Mouse (Mus musculus): ENCODE measurements around the gene Vps18. TPM values are rescaled to one million over a fixed set of nuclear protein-coding genes. Genes with fewer than 3 reads are reported as not detected.

The Vps18 gene
- polyA plus RNA-seq, 1 experiment from 2014 or later, result 33.6 TPM

GRCm38 (mm10) chr2:119281899-119282565 is 6.5 kb upstream of the Vps18 start:
- no peak for ATAC-seq
- no peak overlapping the region for H3K27ac ChIP-seq (ENCODE audit: low read length)
- no peaks in the 10 kb centered on the region for H3K4me1 ChIP-seq (replicated peaks; ENCODE audit: control insufficient read depth, insufficient read depth, low read length)
- no peak overlapping the region for H3K9ac ChIP-seq (replicated peaks; ENCODE audit: low read depth, low read length)
- H3K36me3 ChIP-seq (ENCODE audit: control insufficient read depth, insufficient read depth), result no peaks in the 10 kb centered on the region
- no peaks in the 10 kb centered on the region for H3K9me3 ChIP-seq (ENCODE audit: control insufficient read depth, low read length)
- no peak overlapping the region for H3K4me3 ChIP-seq (replicated peaks; ENCODE audit: low read length)
- no peaks in the 10 kb centered on the region for H3K27me3 ChIP-seq (replicated peaks; ENCODE audit: control insufficient read depth, insufficient read depth, low read length)
- 88% methylated on average over 7 of the region's 7 CpGs for WGBS
- H3K4me2 ChIP-seq (ENCODE audit: low read length), result no peak overlapping the region

GRCm38 (mm10) chr2:119287372-119287771 is 1.2 kb upstream of the Vps18 start:
- Histone ChIP-seq H3K27ac (ENCODE audit: low read length) (no peak overlapping the region), H3K36me3 (ENCODE audit: control insufficient read depth, insufficient read depth) (no peaks in the 10 kb centered on the region), H3K27me3 (replicated peaks; ENCODE audit: control insufficient read depth, insufficient read depth, low read length) (no peaks in the 10 kb centered on the region), H3K4me1 (replicated peaks; ENCODE audit: control insufficient read depth, insufficient read depth, low read length) (peaks cover 17% of the 10 kb centered on the region), H3K4me2 (ENCODE audit: low read length) (no peak overlapping the region), H3K4me3 (replicated peaks; ENCODE audit: low read length) (no peak overlapping the region), H3K9ac (replicated peaks; ENCODE audit: low read depth, low read length) (no peak overlapping the region), H3K9me3 (ENCODE audit: control insufficient read depth, low read length) (no peaks in the 10 kb centered on the region)
- no peak for ATAC-seq
- WGBS, result 89% methylated on average over 5 of the region's 5 CpGs

GRCm38 (mm10) chr2:119289014-119289416 is 475 bp downstream of the Vps18 start:
- no peaks in the 10 kb centered on the region for H3K9me3 ChIP-seq (ENCODE audit: control insufficient read depth, low read length)
- H3K4me2 ChIP-seq (ENCODE audit: low read length), result peak overlapping the region; percentile 83
- H3K36me3 ChIP-seq (ENCODE audit: control insufficient read depth, insufficient read depth), result peaks cover 2% of the 10 kb centered on the region; the same call in 1 of the 2 replicates
- H3K4me1 ChIP-seq (replicated peaks; ENCODE audit: control insufficient read depth, insufficient read depth, low read length), result peaks cover 17% of the 10 kb centered on the region
- H3K4me3 ChIP-seq (replicated peaks; ENCODE audit: low read length), result peak overlapping the region; percentile 78
- peak overlapping the region; percentile 80 for H3K9ac ChIP-seq (replicated peaks; ENCODE audit: low read depth, low read length)
- H3K27me3 ChIP-seq (replicated peaks; ENCODE audit: control insufficient read depth, insufficient read depth, low read length), result no peaks in the 10 kb centered on the region
- peak; percentile 29 for ATAC-seq
- H3K27ac ChIP-seq (ENCODE audit: low read length), result no peak overlapping the region; the same call in 1 of the 2 replicates
- WGBS, result under 1% methylated on average over 11 of the region's 11 CpGs

- 92% methylated on average over 5 of the region's 5 CpGs for WGBS
- Histone ChIP-seq H3K4me3 (replicated peaks; ENCODE audit: low read length) (no peak overlapping the region), H3K9ac (replicated peaks; ENCODE audit: low read depth, low read length) (no peak overlapping the region), H3K36me3 (ENCODE audit: control insufficient read depth, insufficient read depth) (peaks cover 17% of the 10 kb centered on the region), H3K4me2 (ENCODE audit: low read length) (no peak overlapping the region), H3K4me1 (replicated peaks; ENCODE audit: control insufficient read depth, insufficient read depth, low read length) (peaks cover 17% of the 10 kb centered on the region), H3K27ac (ENCODE audit: low read length) (no peak overlapping the region), H3K27me3 (replicated peaks; ENCODE audit: control insufficient read depth, insufficient read depth, low read length) (no peaks in the 10 kb centered on the region), H3K9me3 (ENCODE audit: control insufficient read depth, low read length) (no peaks in the 10 kb centered on the region)
- no peak for ATAC-seq
Measured at GRCm38 (mm10) chr2:119292281-119292680, 3.7 kb downstream of the Vps18 start.

- H3K27ac ChIP-seq (ENCODE audit: low read length), result no peak overlapping the region
- no peaks in the 10 kb centered on the region for H3K9me3 ChIP-seq (ENCODE audit: control insufficient read depth, low read length)
- no peak overlapping the region for H3K4me3 ChIP-seq (replicated peaks; ENCODE audit: low read length)
- peaks cover 16% of the 10 kb centered on the region for H3K4me1 ChIP-seq (replicated peaks; ENCODE audit: control insufficient read depth, insufficient read depth, low read length)
- no peak for ATAC-seq
- peaks cover 22% of the 10 kb centered on the region for H3K36me3 ChIP-seq (ENCODE audit: control insufficient read depth, insufficient read depth)
- H3K4me2 ChIP-seq (ENCODE audit: low read length), result no peak overlapping the region
- no peaks in the 10 kb centered on the region for H3K27me3 ChIP-seq (replicated peaks; ENCODE audit: control insufficient read depth, insufficient read depth, low read length)
- no peak overlapping the region for H3K9ac ChIP-seq (replicated peaks; ENCODE audit: low read depth, low read length)
- WGBS, result 93% methylated on average over 17 of the region's 17 CpGs
Measured at GRCm38 (mm10) chr2:119292852-119293251, 4.3 kb downstream of the Vps18 start.

GRCm38 (mm10) chr2:119293311-119293710 is 4.8 kb downstream of the Vps18 start:
- H3K9me3 ChIP-seq (ENCODE audit: control insufficient read depth, low read length), result no peaks in the 10 kb centered on the region
- H3K9ac ChIP-seq (replicated peaks; ENCODE audit: low read depth, low read length), result no peak overlapping the region
- WGBS, result 94% methylated on average over 17 of the region's 17 CpGs
- H3K4me1 ChIP-seq (replicated peaks; ENCODE audit: control insufficient read depth, insufficient read depth, low read length), result peaks cover 12% of the 10 kb centered on the region
- no peaks in the 10 kb centered on the region for H3K27me3 ChIP-seq (replicated peaks; ENCODE audit: control insufficient read depth, insufficient read depth, low read length)
- no peak overlapping the region for H3K4me3 ChIP-seq (replicated peaks; ENCODE audit: low read length)
- peaks cover 24% of the 10 kb centered on the region for H3K36me3 ChIP-seq (ENCODE audit: control insufficient read depth, insufficient read depth)
- H3K4me2 ChIP-seq (ENCODE audit: low read length), result no peak overlapping the region
- no peak overlapping the region for H3K27ac ChIP-seq (ENCODE audit: low read length)
- no peak for ATAC-seq

- Histone ChIP-seq H3K9ac (replicated peaks; ENCODE audit: low read depth, low read length) (no peak overlapping the region), H3K27ac (ENCODE audit: low read length) (no peak overlapping the region), H3K27me3 (replicated peaks; ENCODE audit: control insufficient read depth, insufficient read depth, low read length) (no peaks in the 10 kb centered on the region), H3K36me3 (ENCODE audit: control insufficient read depth, insufficient read depth) (peaks cover 27% of the 10 kb centered on the region), H3K4me2 (ENCODE audit: low read length) (no peak overlapping the region), H3K9me3 (ENCODE audit: control insufficient read depth, low read length) (no peaks in the 10 kb centered on the region), H3K4me1 (replicated peaks; ENCODE audit: control insufficient read depth, insufficient read depth, low read length) (peaks cover 12% of the 10 kb centered on the region), H3K4me3 (replicated peaks; ENCODE audit: low read length) (no peak overlapping the region)
- no peak for ATAC-seq
- WGBS, result 93% methylated on average over 34 of the region's 34 CpGs
Measured at GRCm38 (mm10) chr2:119293776-119294390, 5.3 kb downstream of the Vps18 start.

GRCm38 (mm10) chr2:119294411-119294810 is 5.9 kb downstream of the Vps18 start:
- H3K4me2 ChIP-seq (ENCODE audit: low read length), result no peak overlapping the region
- H3K9ac ChIP-seq (replicated peaks; ENCODE audit: low read depth, low read length), result no peak overlapping the region
- no peaks in the 10 kb centered on the region for H3K27me3 ChIP-seq (replicated peaks; ENCODE audit: control insufficient read depth, insufficient read depth, low read length)
- no peak overlapping the region for H3K27ac ChIP-seq (ENCODE audit: low read length)
- no peak for ATAC-seq
- 92% methylated on average over 18 of the region's 18 CpGs for WGBS
- H3K4me3 ChIP-seq (replicated peaks; ENCODE audit: low read length), result no peak overlapping the region
- H3K9me3 ChIP-seq (ENCODE audit: control insufficient read depth, low read length), result no peaks in the 10 kb centered on the region
- H3K4me1 ChIP-seq (replicated peaks; ENCODE audit: control insufficient read depth, insufficient read depth, low read length), result peaks cover 8% of the 10 kb centered on the region
- H3K36me3 ChIP-seq (ENCODE audit: control insufficient read depth, insufficient read depth), result peaks cover 31% of the 10 kb centered on the region

GRCm38 (mm10) chr2:119296756-119297155 is 8.2 kb downstream of the Vps18 start:
- Histone ChIP-seq H3K36me3 (ENCODE audit: control insufficient read depth, insufficient read depth) (peaks cover 31% of the 10 kb centered on the region), H3K9me3 (ENCODE audit: control insufficient read depth, low read length) (no peaks in the 10 kb centered on the region), H3K27ac (ENCODE audit: low read length) (no peak overlapping the region), H3K4me3 (replicated peaks; ENCODE audit: low read length) (no peak overlapping the region), H3K4me1 (replicated peaks; ENCODE audit: control insufficient read depth, insufficient read depth, low read length) (peaks cover 15% of the 10 kb centered on the region), H3K27me3 (replicated peaks; ENCODE audit: control insufficient read depth, insufficient read depth, low read length) (no peaks in the 10 kb centered on the region), H3K4me2 (ENCODE audit: low read length) (no peak overlapping the region), H3K9ac (replicated peaks; ENCODE audit: low read depth, low read length) (no peak overlapping the region)
- WGBS, result 92% methylated on average over 12 of the region's 12 CpGs
- ATAC-seq, result no peak
